Comparison of ENCODE assay signal across 8 mouse cellular contexts in genomic region chr19:56547456-56548229, GRCm38 (mm10). TPM values are rescaled to one million over a fixed set of nuclear protein-coding genes. Genes with fewer than 3 reads are reported as not detected.
DNase-seq lines count a peak whose midpoint lies in the region; ATAC-seq lines count a peak whose summit lies in the region.

TSS of gene Dclre1a (minus strand) at chr19:56548222.

- H3K4me2 ChIP-seq in embryonic facial prominence, embryonic 14.5 days (ENCODE audit: low read depth, low read length): peak within 1 kb of the TSS; percentile 84
- peak within 1 kb of the TSS; percentile 83 for H3K4me2 ChIP-seq in heart, embryonic 12.5 days
- peak within 1 kb of the TSS; percentile 59 for H3K4me2 ChIP-seq in kidney, embryonic 16.5 days (replicated peaks; ENCODE audit: low read depth, low read length)
- peak within 1 kb of the TSS; percentile 86 for H3K4me2 ChIP-seq in liver, embryonic 12.5 days
- H3K4me2 ChIP-seq in stomach, embryonic 15.5 days: peak within 1 kb of the TSS; percentile 89

- H3K36me3 ChIP-seq in embryonic facial prominence, embryonic 14.5 days (ENCODE audit: control insufficient read depth, insufficient read depth, low read length): peaks cover 37% of the 10 kb centered on the region
- peaks cover 31% of the 10 kb centered on the region for H3K36me3 ChIP-seq in heart, embryonic 12.5 days
- H3K36me3 ChIP-seq in kidney, embryonic 16.5 days (ENCODE audit: insufficient read depth, low read length): peaks cover 22% of the 10 kb centered on the region
- peaks cover 45% of the 10 kb centered on the region for H3K36me3 ChIP-seq in liver, embryonic 12.5 days
- peaks cover 9% of the 10 kb centered on the region for H3K36me3 ChIP-seq in stomach, embryonic 15.5 days

- H3K27me3 ChIP-seq in embryonic facial prominence, embryonic 14.5 days (replicated peaks; ENCODE audit: control insufficient read depth, insufficient read depth, low read length): no peaks in the 10 kb centered on the region
- no peaks in the 10 kb centered on the region for H3K27me3 ChIP-seq in heart, embryonic 12.5 days (replicated peaks)
- H3K27me3 ChIP-seq in kidney, embryonic 16.5 days (ENCODE audit: insufficient read depth, low read length): no peaks in the 10 kb centered on the region
- H3K27me3 ChIP-seq in liver, embryonic 12.5 days (replicated peaks): no peaks in the 10 kb centered on the region
- H3K27me3 ChIP-seq in stomach, embryonic 15.5 days (replicated peaks): no peaks in the 10 kb centered on the region

- DNase-seq in 416B (ENCODE audit: low read depth): peak; percentile 63
- peak; percentile 75 for DNase-seq in adrenal gland, postnatal 25 days
- peak; percentile 83 for DNase-seq in embryonic facial prominence, embryonic 14.5 days (ENCODE audit: low spot score)

- peak; percentile 66 for ATAC-seq in embryonic facial prominence, embryonic 14.5 days (ENCODE audit: low read depth)
- peak; percentile 60 for ATAC-seq in heart, embryonic 12.5 days (ENCODE audit: insufficient number of reproducible peaks, low FRiP score)
- peak; percentile 66 for ATAC-seq in kidney, embryonic 16.5 days (ENCODE audit: low FRiP score, low TSS enrichment)
- ATAC-seq in liver, embryonic 12.5 days: peak; percentile 55; the same call in 1 of the 2 replicates
- peak; percentile 47; the same call in 1 of the 2 replicates for ATAC-seq in monocyte, adult 5-6 weeks (replicated peaks; ENCODE audit: insufficient number of reproducible peaks, low FRiP score, low TSS enrichment, poor library complexity, severe bottlenecking)
- ATAC-seq in stomach, embryonic 15.5 days (ENCODE audit: insufficient read depth, low FRiP score, low read depth): peak; percentile 16; the same call in 1 of the 2 replicates

- H3K9ac ChIP-seq in embryonic facial prominence, embryonic 14.5 days (ENCODE audit: low read depth, low read length): peak within 1 kb of the TSS; percentile 99
- H3K9ac ChIP-seq in heart, embryonic 12.5 days: peak within 1 kb of the TSS; percentile 94
- H3K9ac ChIP-seq in kidney, embryonic 16.5 days (replicated peaks; ENCODE audit: low read length): peak within 1 kb of the TSS; percentile 92
- peak within 1 kb of the TSS; percentile 91 for H3K9ac ChIP-seq in liver, embryonic 12.5 days
- H3K9ac ChIP-seq in stomach, embryonic 15.5 days: peak within 1 kb of the TSS; percentile 96

- no peaks in the 10 kb centered on the region for H3K9me3 ChIP-seq in embryonic facial prominence, embryonic 14.5 days (ENCODE audit: control insufficient read depth, low read length)
- H3K9me3 ChIP-seq in heart, embryonic 12.5 days (replicated peaks): no peaks in the 10 kb centered on the region
- no peaks in the 10 kb centered on the region for H3K9me3 ChIP-seq in kidney, embryonic 16.5 days (ENCODE audit: low read length)
- H3K9me3 ChIP-seq in liver, embryonic 12.5 days (replicated peaks): no peaks in the 10 kb centered on the region
- H3K9me3 ChIP-seq in stomach, embryonic 15.5 days: no peaks in the 10 kb centered on the region

- peak within 1 kb of the TSS; percentile 95 for H3K4me3 ChIP-seq in embryonic facial prominence, embryonic 14.5 days (ENCODE audit: low read depth, low read length)
- H3K4me3 ChIP-seq in heart, embryonic 12.5 days: peak within 1 kb of the TSS; percentile 91
- peak within 1 kb of the TSS; percentile 81 for H3K4me3 ChIP-seq in kidney, embryonic 16.5 days (ENCODE audit: low read length)
- H3K4me3 ChIP-seq in liver, embryonic 12.5 days: peak within 1 kb of the TSS; percentile 81
- peak within 1 kb of the TSS; percentile 94 for H3K4me3 ChIP-seq in stomach, embryonic 15.5 days (replicated peaks)

- peak within 1 kb of the TSS; percentile 97 for H3K27ac ChIP-seq in embryonic facial prominence, embryonic 14.5 days (replicated peaks; ENCODE audit: low read depth, low read length)
- H3K27ac ChIP-seq in heart, embryonic 12.5 days (ENCODE audit: poor library complexity, severe bottlenecking): peak within 1 kb of the TSS; percentile 98
- H3K27ac ChIP-seq in kidney, embryonic 16.5 days (ENCODE audit: low read length): peak within 1 kb of the TSS; percentile 98
- H3K27ac ChIP-seq in liver, embryonic 12.5 days: peak within 1 kb of the TSS; percentile 96
- peak within 1 kb of the TSS; percentile 98 for H3K27ac ChIP-seq in stomach, embryonic 15.5 days

- 9% methylated on average over 20 of the region's 20 CpGs for WGBS in embryonic facial prominence, embryonic 14.5 days
- WGBS in heart, embryonic 12.5 days: 8% methylated on average over 20 of the region's 20 CpGs
- WGBS in kidney, embryonic 16.5 days: 6% methylated on average over 20 of the region's 20 CpGs
- WGBS in liver, embryonic 12.5 days (ENCODE audit: insufficient replicate concordance): 6% methylated on average over 20 of the region's 20 CpGs
- WGBS in stomach, embryonic 15.5 days: 8% methylated on average over 20 of the region's 20 CpGs

- peaks cover 12% of the 10 kb centered on the region for H3K4me1 ChIP-seq in embryonic facial prominence, embryonic 14.5 days (ENCODE audit: control insufficient read depth, insufficient read depth, low read length)
- peaks cover 14% of the 10 kb centered on the region for H3K4me1 ChIP-seq in heart, embryonic 12.5 days (replicated peaks)
- peaks cover 13% of the 10 kb centered on the region for H3K4me1 ChIP-seq in kidney, embryonic 16.5 days (ENCODE audit: insufficient read depth, low read length)
- peaks cover 57% of the 10 kb centered on the region for H3K4me1 ChIP-seq in liver, embryonic 12.5 days
- peaks cover 12% of the 10 kb centered on the region for H3K4me1 ChIP-seq in stomach, embryonic 15.5 days

RNA-seq across cellular contexts. Expression of gene Dclre1a, which starts in this region (rescaled TPM):
- total RNA-seq in adrenal gland, postnatal 25 days (2021): 15.0 and 16.2 TPM in 2 replicates
- polyA plus RNA-seq in embryonic facial prominence, embryonic 14.5 days (2014; fragmentation: Nextera tagmentation; extraction: Ambion mirVana): 12.8 and 16.6 TPM in 2 replicates
- polyA plus RNA-seq in heart, embryonic 12.5 days (2016; fragmentation: Nextera tagmentation; extraction: Ambion mirVana): 10.8 and 14.6 TPM in 2 replicates
- polyA plus RNA-seq in kidney, embryonic 16.5 days (2015; fragmentation: Nextera tagmentation; extraction: Ambion mirVana): 14.8 and 18.6 TPM in 2 replicates
- 18.9 and 19.3 TPM in 2 replicates for polyA plus RNA-seq in liver, embryonic 12.5 days (2016; fragmentation: Nextera tagmentation; extraction: Ambion mirVana)
- 6.1 to 14.0 TPM (median 8.7 TPM) in 3 replicates for total RNA-seq in monocyte, adult 5-6 weeks (2017)
- 24.9 and 25.7 TPM in 2 replicates for polyA plus RNA-seq in stomach, embryonic 15.5 days (2015; fragmentation: Nextera tagmentation; extraction: Ambion mirVana)

Comparison
In these comparisons a context has a peak if more than half of its experiments do, and no peak if none do; other contexts are left out.
1. Peak in every context shown above with its lines: DNase-seq, ATAC-seq, H3K4me3 ChIP-seq and H3K27ac ChIP-seq.
2. ATAC-seq: peak in every context shown above with its lines; median percentile 66 in embryonic facial prominence, embryonic 14.5 days; 66 in kidney, embryonic 16.5 days; 60 in heart, embryonic 12.5 days; 55 in liver, embryonic 12.5 days; 47 in monocyte, adult 5-6 weeks; 16 in stomach, embryonic 15.5 days.